Mouse (Mus musculus) layer of hippocampus, postnatal 36 days (tissue): ENCODE measurements around the gene Ovca2. TPM values are rescaled to one million over a fixed set of nuclear protein-coding genes. Genes with fewer than 3 reads are reported as not detected.

ENCODE experiments used
- microRNA-seq, 2 experiments: library from miRNA; unstranded; fragments of <30 nt; microRNA quantifications; one replicate each; pipeline ENCODE4 v1.2.0; 2021
- total RNA-seq, 2 experiments: library from RNA; stranded (reverse); gene quantifications; 2 replicates each; pipeline ENCODE4 v1.2.3; 2021

Ovca2 gene
- total RNA-seq, 2 experiments from 2014 or later: 18.0 to 19.9 TPM

Small RNA genes lying within 50 kb of the gene (microRNA-seq; reads per million reads assigned to microRNA genes)
- 11,574 to 19,271 reads per million in 2 experiments for gene Mir132
- gene Mir212: 406 to 534 reads per million in 2 experiments

Other genes with a start within 250 kb of the Ovca2 start
- 1 to 10 TPM; 2.8 to 3.6 TPM for gene Hic1, start 9.3 kb downstream of the Ovca2 start, total RNA-seq
- 10 to 100 TPM; 33.4 to 33.9 TPM for gene Dph1, start 12.4 kb upstream of the Ovca2 start, total RNA-seq
- 100 to 1,000 TPM; 103 to 107 TPM for gene Rtn4rl1, start 14.9 kb upstream of the Ovca2 start, total RNA-seq
- gene Rpa1, start 169.5 kb upstream of the Ovca2 start, total RNA-seq: 10 to 100 TPM; 58.5 to 60.8 TPM
- gene Smyd4, start 169.6 kb upstream of the Ovca2 start, total RNA-seq: 10 to 100 TPM; 12.8 to 14.4 TPM
- 10 to 100 TPM; 12.5 to 17.0 TPM for gene Serpinf1, start 243.9 kb upstream of the Ovca2 start, total RNA-seq